Mouse (Mus musculus) thymus, adult 2 months (tissue): ENCODE data around the gene Naip1.

Source experiments
- CTCF ChIP-seq: fragments of 200-500 bp; IDR thresholded peaks from 2 replicates; pipeline ENCODE4 v1.5.1; 2012; ENCODE audit warnings: mild to moderate bottlenecking, control low read depth, low read length, moderate library complexity, borderline replicate concordance; ENCODE audit not compliant: control insufficient read depth, poor library complexity, insufficient read depth; ENCODE audit errors: extremely low read depth
- POLR2A ChIP-seq: fragments of 200-500 bp; IDR thresholded peaks from 2 replicates; pipeline ENCODE4 v1.6.1; 2012; ENCODE audit warnings: mild to moderate bottlenecking, low read length, control low read depth, moderate library complexity; ENCODE audit not compliant: control insufficient read depth, poor library complexity, insufficient read depth; ENCODE audit errors: extremely low read depth

DNA sequence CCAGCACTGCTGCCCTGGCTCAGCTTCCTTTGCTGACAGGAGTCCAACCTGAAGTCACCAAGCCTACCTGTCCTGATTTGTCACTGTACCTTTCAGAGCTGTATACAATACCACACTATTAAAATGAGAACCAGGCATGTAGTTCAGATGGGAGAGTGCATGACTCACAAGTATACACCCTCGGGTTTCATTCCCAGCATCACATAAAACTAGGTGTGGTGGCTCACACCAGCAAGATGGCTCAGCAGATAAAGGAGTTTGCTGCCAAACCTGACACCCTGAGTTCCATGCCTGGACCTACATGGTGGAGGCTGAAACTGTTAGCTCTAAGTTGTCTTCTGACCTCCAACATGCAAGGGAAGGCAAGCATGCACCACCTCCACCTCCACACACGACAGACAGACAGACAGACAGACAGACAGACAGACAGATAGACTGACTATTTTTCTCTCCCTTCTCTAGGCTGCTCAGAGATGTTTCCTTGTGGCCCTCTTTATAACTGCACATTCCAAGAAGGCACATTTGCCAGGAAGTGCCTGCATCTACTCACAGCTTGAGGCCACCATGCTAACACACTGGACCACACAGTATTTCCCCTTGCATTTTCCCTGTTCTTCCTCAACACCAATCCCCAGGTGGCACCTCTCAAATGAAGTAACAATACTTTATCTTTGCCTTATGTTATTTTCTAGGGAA is 11.0 kb upstream of the Naip1 start:
- no peak for TF ChIP-seq CTCF
- TF ChIP-seq POLR2A: no peak
